Mouse (Mus musculus): Measurements from ENCODE around the gene Lypd8.

DNA sequence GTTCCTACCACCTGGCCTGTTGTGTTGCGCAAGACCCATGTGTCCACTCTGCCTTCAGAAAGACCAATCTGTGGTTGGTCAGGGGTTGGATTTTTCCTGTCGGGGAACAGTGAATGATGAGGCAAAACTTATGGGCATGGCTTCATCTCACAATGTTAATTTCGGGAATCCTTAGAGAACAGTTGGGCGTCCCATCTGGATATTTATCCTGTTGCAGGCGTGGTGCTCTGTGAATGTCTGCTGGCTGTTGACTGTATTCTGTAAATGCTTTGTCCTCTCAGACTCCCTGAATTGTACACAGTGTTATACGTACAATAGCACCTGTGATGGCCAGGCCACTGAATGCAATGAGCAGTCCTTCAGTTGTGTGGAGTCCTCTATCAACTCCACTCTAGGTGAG, 3.6 kb downstream of the Lypd8 start:
- TF ChIP-seq CTCF (IDR thresholded peaks at IDR 0.05; ENCODE audit: insufficient read depth, low read depth, low read length) (no peak), POLR2A (IDR thresholded peaks at IDR 0.05; ENCODE audit: insufficient read depth, low read depth, low read length) (no peak)
